Mouse (Mus musculus) lung, adult 18-20 months (tissue): ENCODE data around the gene Skap1.
A peak's percentile ranks its signal among the peaks of the same experiment; 100 is the strongest.

Experiments
- DNase-seq, 2 experiments: peaks; one replicate each; pipeline ENCODE4 v3.0.0; 2022; ENCODE audit warnings: mixed read lengths in 2 of 2

Gene Skap1

GRCm38 (mm10) chr11:96466382-96466781, 2.0 kb downstream of the Skap1 start:
- DNase-seq, result no peak

GRCm38 (mm10) chr11:96466987-96467386, 2.6 kb downstream of the Skap1 start:
- peak in 1 of 2 experiments; percentile 7 for DNase-seq

- DNase-seq, result no peak
These were observed 3.8 kb downstream of the Skap1 start for GRCm38 (mm10) chr11:96468048-96468745.

- DNase-seq, result no peak
These were observed 18.3 kb downstream of the Skap1 start for GRCm38 (mm10) chr11:96482711-96483110.

- no peak for DNase-seq
These were observed 18.8 kb downstream of the Skap1 start for GRCm38 (mm10) chr11:96483179-96483578.

GRCm38 (mm10) chr11:96498481-96498880, 34.1 kb downstream of the Skap1 start:
- no peak for DNase-seq

GRCm38 (mm10) chr11:96501042-96501441, 36.6 kb downstream of the Skap1 start:
- DNase-seq, result no peak

- DNase-seq, result no peak
These were observed 38.6 kb downstream of the Skap1 start for GRCm38 (mm10) chr11:96502948-96503347.

GRCm38 (mm10) chr11:96504509-96505119, 40.2 kb downstream of the Skap1 start:
- no peak for DNase-seq

GRCm38 (mm10) chr11:96505841-96506240, 41.4 kb downstream of the Skap1 start:
- no peak for DNase-seq

- DNase-seq, result no peak
These were observed 50.8 kb downstream of the Skap1 start for GRCm38 (mm10) chr11:96515164-96515563.

GRCm38 (mm10) chr11:96524541-96524940, 60.1 kb downstream of the Skap1 start:
- no peak for DNase-seq

GRCm38 (mm10) chr11:96526137-96526621, 61.8 kb downstream of the Skap1 start:
- no peak for DNase-seq

GRCm38 (mm10) chr11:96531757-96532433, 67.5 kb downstream of the Skap1 start:
- no peak for DNase-seq

GRCm38 (mm10) chr11:96534531-96534930, 70.1 kb downstream of the Skap1 start:
- no peak for DNase-seq

- DNase-seq, result peak; percentile 9 to 31
These were observed 71.8 kb downstream of the Skap1 start for GRCm38 (mm10) chr11:96536146-96536545.

- no peak for DNase-seq
These were observed 77.6 kb downstream of the Skap1 start for GRCm38 (mm10) chr11:96542003-96542402.

- DNase-seq, result no peak
These were observed 78.2 kb downstream of the Skap1 start for GRCm38 (mm10) chr11:96542561-96542960.

- DNase-seq, result no peak
These were observed 82.0 kb downstream of the Skap1 start for GRCm38 (mm10) chr11:96546428-96546827.

GRCm38 (mm10) chr11:96550960-96551703, 86.7 kb downstream of the Skap1 start:
- no peak for DNase-seq

GRCm38 (mm10) chr11:96553091-96553490, 88.7 kb downstream of the Skap1 start:
- peak in 1 of 2 experiments; percentile 38 for DNase-seq

- DNase-seq, result no peak
These were observed 95.8 kb downstream of the Skap1 start for GRCm38 (mm10) chr11:96560229-96560628.

GRCm38 (mm10) chr11:96564088-96564487, 99.7 kb downstream of the Skap1 start:
- no peak for DNase-seq
